ENCODE assay signal across 23 mouse cellular contexts in genomic region chr10:58330635-58331034, GRCm38 (mm10). TPM values are rescaled to one million over a fixed set of nuclear protein-coding genes. Genes with fewer than 3 reads are reported as not detected.
A peak's percentile ranks its signal among the peaks of the same experiment; 100 is the strongest.
DNase-seq lines count a peak whose midpoint lies in the region; ATAC-seq lines count a peak whose summit lies in the region.
"Had no signal": no experiment of that assay in that cellular context is flagged by ENCODE, and none has a peak within 500 bp of the region (broad histone marks: within the 10 kb centered on the region; RNA-seq: fewer than 3 reads in every experiment).

No protein-coding gene starts in this region.

- H3K9me3 ChIP-seq in midbrain, embryonic 11.5 days (ENCODE audit: control insufficient read depth, low read length): no peaks in the 10 kb centered on the region
- no peaks in the 10 kb centered on the region for H3K9me3 ChIP-seq in midbrain, embryonic 13.5 days
- H3K9me3 ChIP-seq: forebrain, embryonic 13.5 days; hindbrain, embryonic 12.5 days; midbrain, embryonic 12.5 days had no signal

- no peak for ATAC-seq in midbrain, embryonic 11.5 days (ENCODE audit: low FRiP score)
- ATAC-seq in midbrain, embryonic 13.5 days: no peak
- peak; percentile 64 for ATAC-seq in erythroblast, adult 5-6 weeks (replicated peaks; ENCODE audit: low FRiP score, poor library complexity, severe bottlenecking)
- ATAC-seq in megakaryocyte progenitor cell, adult 5-6 weeks (replicated peaks; ENCODE audit: poor library complexity): peak; percentile 78
- ATAC-seq: activated CD4-positive, CD25-positive, alpha-beta regulatory T cell, adult 4 months; forebrain, embryonic 13.5 days had no signal

- peaks cover 5% of the 10 kb centered on the region; the same call in 1 of the 2 replicates for H3K4me1 ChIP-seq in midbrain, embryonic 11.5 days (ENCODE audit: control insufficient read depth, insufficient read depth, low read length)
- H3K4me1 ChIP-seq in midbrain, embryonic 13.5 days (replicated peaks): peaks cover 17% of the 10 kb centered on the region

- H3K4me3 ChIP-seq in midbrain, embryonic 11.5 days (ENCODE audit: low read depth, low read length): no peak overlapping the region
- H3K4me3 ChIP-seq in midbrain, embryonic 13.5 days (replicated peaks): no peak overlapping the region
- H3K4me3 ChIP-seq: erythroblast, embryonic 14.5 days; forebrain, embryonic 13.5 days; hindbrain, embryonic 12.5 days; midbrain, embryonic 12.5 days had no signal

- no peak overlapping the region for H3K27ac ChIP-seq in midbrain, embryonic 11.5 days (ENCODE audit: low read depth, low read length)
- no peak overlapping the region for H3K27ac ChIP-seq in midbrain, embryonic 13.5 days
- H3K27ac ChIP-seq: forebrain, embryonic 13.5 days; hindbrain, embryonic 12.5 days; kidney, postnatal 0 days; midbrain, embryonic 12.5 days had no signal

- H3K27me3 ChIP-seq in midbrain, embryonic 11.5 days (ENCODE audit: control insufficient read depth, insufficient read depth, low read length): no peaks in the 10 kb centered on the region
- no peaks in the 10 kb centered on the region for H3K27me3 ChIP-seq in midbrain, embryonic 13.5 days
- H3K27me3 ChIP-seq: forebrain, embryonic 13.5 days; hindbrain, embryonic 12.5 days; midbrain, embryonic 12.5 days had no signal

- no peak overlapping the region for H3K4me2 ChIP-seq in midbrain, embryonic 11.5 days
- H3K4me2 ChIP-seq in midbrain, embryonic 13.5 days (replicated peaks): no peak overlapping the region
- H3K4me2 ChIP-seq: forebrain, embryonic 13.5 days; heart, embryonic 11.5 days; hindbrain, embryonic 12.5 days; lung, embryonic 14.5 days; midbrain, embryonic 12.5 days had no signal

- peak; percentile 28 for DNase-seq in midbrain, embryonic 11.5 days (ENCODE audit: low spot score, missing footprints)
- DNase-seq in embryo, embryonic 9.5 days (ENCODE audit: extremely low spot score): no peak
- no peak for DNase-seq in adrenal gland, postnatal 36 days
- DNase-seq in urinary bladder, adult 18-20 months (ENCODE audit: low spot score in 2 of 2): no peak
- DNase-seq: adrenal gland, adult 8-10 months; cerebellum, adult 9-10 months; gastrocnemius, postnatal 10 days; heart, postnatal 14 days; kidney, adult 18-20 months; layer of hippocampus, adult 9-11 months; lung, embryonic 14.5 days; thymus, adult 18-20 months; thymus, postnatal 36 days had no signal

- H3K9ac ChIP-seq in midbrain, embryonic 11.5 days (ENCODE audit: low read length): no peak overlapping the region
- no peak overlapping the region for H3K9ac ChIP-seq in midbrain, embryonic 13.5 days (replicated peaks)
- H3K9ac ChIP-seq: forebrain, embryonic 13.5 days; hindbrain, embryonic 12.5 days; lung, embryonic 14.5 days; midbrain, embryonic 12.5 days had no signal

- no peaks in the 10 kb centered on the region for H3K36me3 ChIP-seq in midbrain, embryonic 11.5 days (ENCODE audit: control insufficient read depth, insufficient read depth, low read length)
- no peaks in the 10 kb centered on the region for H3K36me3 ChIP-seq in midbrain, embryonic 13.5 days
- H3K36me3 ChIP-seq: hindbrain, embryonic 12.5 days; midbrain, embryonic 12.5 days had no signal

RNA-seq across cellular contexts. Expression of gene Lims1, which starts 7.4 kb away (rescaled TPM):
- polyA plus RNA-seq in midbrain, embryonic 11.5 days (2014; fragmentation: Nextera tagmentation; extraction: Ambion mirVana): 85.7 and 88.6 TPM in 2 replicates
- 62.1 and 65.6 TPM in 2 replicates for polyA plus RNA-seq in midbrain, embryonic 13.5 days (2015; fragmentation: Nextera tagmentation; extraction: Ambion mirVana)
- 54.8 and 59.8 TPM in 2 replicates for total RNA-seq in erythroblast, adult 5-6 weeks (2015; ENCODE audit: low replicate concordance)
- 29.2 and 32.8 TPM in 2 replicates for total RNA-seq in erythroblast, adult 5-6 weeks (2017; ENCODE audit: low replicate concordance)
- total RNA-seq in megakaryocyte progenitor cell, adult 5-6 weeks (2015): 107 and 116 TPM in 2 replicates
- total RNA-seq in megakaryocyte progenitor cell, adult 5-6 weeks (2017): 68.9 and 71.3 TPM in 2 replicates
- total RNA-seq in adrenal gland, postnatal 36 days (2021): 10 to 100 TPM; 48.8 to 62.8 TPM

Comparison
In these comparisons a context has a peak if more than half of its experiments do, and no peak if none do; other contexts are left out.
1. ATAC-seq: peak in erythroblast, adult 5-6 weeks (single experiment) and megakaryocyte progenitor cell, adult 5-6 weeks (single experiment); none in midbrain, embryonic 11.5 days (single experiment) and midbrain, embryonic 13.5 days (single experiment).